Mouse (Mus musculus): ENCODE results near the gene Tmem203.

Tmem203 gene

DNA sequence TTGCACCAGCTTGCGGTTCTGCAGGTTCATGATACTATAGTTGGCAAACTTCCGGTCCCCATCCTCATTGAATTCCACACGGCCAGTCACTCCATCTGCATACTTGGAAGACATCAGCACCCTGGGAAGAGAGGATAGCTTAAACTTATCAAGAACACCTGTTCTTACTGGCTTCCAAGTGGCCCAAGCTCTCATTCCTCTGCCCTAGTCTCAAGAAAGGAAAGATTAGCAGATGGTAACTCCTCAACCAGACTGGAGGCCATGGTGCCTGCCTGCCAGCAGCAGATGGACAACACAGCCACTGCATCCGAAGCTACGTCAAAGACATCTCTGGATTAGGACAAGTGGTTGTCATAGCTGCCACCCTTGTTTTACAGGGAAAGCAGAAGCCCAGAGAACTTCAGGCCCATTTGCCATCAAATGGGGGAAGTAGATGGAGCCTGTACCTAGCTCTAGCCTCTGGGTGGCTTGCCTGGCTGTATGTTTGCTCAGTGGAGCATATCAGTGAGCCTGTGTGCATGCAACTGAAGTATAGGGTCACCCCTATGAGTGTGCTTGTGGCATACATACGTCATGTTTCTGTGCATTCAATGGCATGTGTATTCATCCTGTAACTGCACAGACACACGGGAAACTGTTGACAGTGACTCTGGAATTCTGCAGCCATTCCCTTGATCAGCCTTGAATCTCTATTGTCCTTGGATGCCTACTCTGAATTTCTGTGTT lies 48.9 kb downstream of the Tmem203 start:
- ChIA-PET POLR2A (interaction anchor here in 2 of 4 experiments (0.7 to 4.2 kb wide), 19 partner anchors 8 to 123 kb away, joined by 3 to 25 read pairs (median 4); partner anchors contain the start of genes Anapc2 (in 1 of the 2), Entpd2 (in 1 of the 2), Lrrc26 (in 1 of the 2) and Man1b1 (in 1 of the 2)), CTCF (interaction anchor here (0.5 to 2.0 kb wide), 11 partner anchors 11 to 244 kb away, joined by 3 to 10 read pairs (median 4); partner anchors contain the start of gene Lrrc26 (in 1 of the 4))

DNA sequence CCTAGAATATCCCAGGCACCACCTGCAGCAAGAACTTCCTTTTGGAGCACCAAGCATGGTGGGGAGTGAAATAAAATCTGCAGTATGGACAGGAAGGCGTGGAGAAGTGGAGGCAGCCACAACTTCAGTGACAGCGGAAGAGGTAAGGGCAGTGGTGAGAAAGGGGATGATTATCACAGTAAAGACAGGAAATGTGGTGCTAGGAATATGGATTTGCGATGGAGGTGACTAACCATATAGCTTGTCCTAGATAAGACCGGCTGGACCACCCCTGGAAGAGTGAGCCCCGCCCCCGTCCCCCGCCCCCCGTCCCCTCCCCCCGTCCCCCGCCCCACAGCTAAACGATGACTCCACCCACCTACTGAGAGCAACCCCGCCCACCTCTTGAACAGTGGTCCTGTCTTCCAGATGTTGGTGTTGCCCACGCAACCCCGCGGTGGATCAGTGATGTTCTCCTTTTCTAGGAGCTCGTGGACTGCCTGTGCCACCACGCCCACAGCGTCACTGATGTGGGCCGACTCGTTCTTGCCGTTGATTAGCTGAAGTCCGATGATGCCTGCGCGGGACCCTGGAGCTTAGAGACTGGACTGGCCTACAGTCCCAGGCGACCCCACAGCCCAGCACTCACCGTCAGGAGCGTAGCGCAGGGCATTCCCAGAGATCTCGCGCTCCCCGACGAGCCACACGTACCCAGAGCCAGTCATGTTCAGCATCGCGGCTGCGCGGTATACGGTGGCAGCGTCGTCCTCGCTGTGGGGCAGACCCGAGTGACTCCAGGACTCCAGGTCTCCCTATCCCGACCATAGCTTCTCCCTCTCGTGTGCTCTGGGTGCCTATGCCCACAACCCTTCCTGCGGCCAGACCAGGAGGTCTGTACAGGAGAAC lies 49.7 kb downstream of the Tmem203 start:
- ChIA-PET CTCF (interaction anchor here (0.5 to 2.0 kb wide), 15 partner anchors 10 to 245 kb away, joined by 3 to 10 read pairs (median 4); partner anchors contain the start of genes Anapc2 (in 1 of the 4), Clic3 (in 1 of the 4), Lrrc26 (in 1 of the 4) and Ssna1 (in 1 of the 4)), POLR2A (interaction anchor here in 3 of 4 experiments (0.7 to 4.2 kb wide), 21 partner anchors 11 to 219 kb away, joined by 3 to 25 read pairs (median 4); partner anchors contain the start of genes Anapc2 (in 1 of the 3), Entpd2 (in 1 of the 3), Lrrc26 (in 1 of the 3) and Man1b1 (in 1 of the 3))
